Mouse (Mus musculus): ENCODE data around the gene Olfr872.
"Not testable (repeated sequence)": the region's sequence is repeated elsewhere in the genome, so short reads cannot be mapped to it uniquely, and the experiment has no call there.

Gene Olfr872

DNA sequence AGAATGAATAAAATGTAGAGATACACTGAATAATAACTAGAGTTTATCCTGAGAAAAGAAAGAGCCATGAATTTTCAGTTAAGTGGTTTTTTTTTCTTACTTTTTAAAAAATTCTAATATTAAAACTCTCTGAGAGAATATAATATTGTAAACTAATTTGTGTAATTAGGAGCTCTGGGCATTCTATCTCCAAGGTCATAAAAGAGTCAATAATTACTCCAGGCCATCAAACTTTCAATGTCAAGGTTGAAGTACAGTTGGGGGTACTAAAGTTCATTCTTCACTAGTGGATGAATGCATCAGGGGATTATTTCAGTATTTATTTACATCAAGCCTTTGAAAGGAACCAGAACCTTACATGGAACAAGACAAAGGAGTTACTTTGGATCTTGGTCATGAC is at the start of gene Olfr872:
Gene Olfr872, plus strand, starts transcription at position 301 of the 400 bp plus-strand sequence.
- no peak for DNase-seq

DNA sequence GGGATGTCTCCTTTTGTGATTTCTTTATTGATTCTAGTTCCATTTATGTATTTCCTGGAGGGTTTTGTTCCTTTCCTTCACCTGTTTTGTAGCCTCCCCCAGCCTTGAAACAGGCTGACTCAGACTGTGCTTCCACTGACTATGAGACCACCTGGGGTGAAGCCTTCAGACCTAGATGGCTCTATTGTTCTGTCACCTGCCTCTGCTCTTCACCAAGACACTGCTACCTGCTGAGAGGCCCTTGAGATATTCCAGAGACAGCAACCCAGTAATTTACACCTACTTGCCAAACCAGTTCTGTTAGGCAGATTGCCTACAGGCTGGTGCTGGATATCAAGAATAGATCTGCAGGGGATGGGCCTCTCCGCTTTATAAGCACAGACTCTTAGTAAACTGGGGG is 34.8 kb upstream of the Olfr872 start:
- DNase-seq = no peak

GRCm38 (mm10) chr9:20203413-20203984 is 33.4 kb upstream of the Olfr872 start:
- DNase-seq = not testable (repeated sequence)

DNA sequence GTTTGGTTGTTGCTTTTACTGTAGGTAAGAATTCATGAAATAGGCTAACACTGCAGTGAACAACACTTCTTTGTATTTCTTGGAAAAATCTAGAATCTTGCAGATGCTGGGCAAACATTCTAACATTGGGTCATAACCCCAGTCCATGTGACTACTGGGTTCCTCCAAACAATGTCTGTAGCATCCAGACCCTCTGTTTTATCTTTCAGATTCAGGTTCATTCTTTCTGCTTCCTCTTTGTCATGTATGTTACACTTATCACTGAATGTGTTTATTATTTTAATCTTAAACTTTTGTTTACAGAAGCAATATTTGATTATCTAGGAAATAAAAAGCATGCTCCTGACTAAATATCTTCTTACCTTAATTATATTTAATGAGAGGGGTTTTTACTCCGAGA is 26.1 kb upstream of the Olfr872 start:
- no peak for DNase-seq

- DNase-seq = no peak
Observed at GRCm38 (mm10) chr9:20211477-20211876, 25.4 kb upstream of the Olfr872 start.

DNA sequence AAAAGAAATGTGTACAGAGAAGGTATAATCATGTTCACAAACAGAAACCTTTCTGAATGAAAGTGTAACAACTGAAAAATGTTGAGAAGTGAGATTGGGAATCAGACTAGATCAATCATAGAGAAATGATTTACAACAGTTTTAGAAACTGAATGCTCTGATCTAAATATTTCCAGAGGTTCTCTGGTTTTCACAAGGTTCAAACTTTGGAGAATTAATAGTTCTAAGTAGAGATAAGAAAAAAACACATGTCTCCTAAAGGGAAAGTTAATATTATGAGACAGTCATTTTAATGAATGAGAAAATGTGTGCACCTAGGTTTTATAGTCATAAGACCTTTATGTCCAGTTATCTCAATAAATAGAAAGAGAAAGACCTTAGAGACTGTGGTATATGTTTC is 25.0 kb upstream of the Olfr872 start, which contains the start of gene Olfr871:
Gene Olfr871, plus strand, starts transcription at position 301 of the 400 bp plus-strand sequence.
- no peak for DNase-seq

- no peak for DNase-seq
Observed at GRCm38 (mm10) chr9:20237378-20237777, 459 bp downstream of the Olfr872 start.

DNA sequence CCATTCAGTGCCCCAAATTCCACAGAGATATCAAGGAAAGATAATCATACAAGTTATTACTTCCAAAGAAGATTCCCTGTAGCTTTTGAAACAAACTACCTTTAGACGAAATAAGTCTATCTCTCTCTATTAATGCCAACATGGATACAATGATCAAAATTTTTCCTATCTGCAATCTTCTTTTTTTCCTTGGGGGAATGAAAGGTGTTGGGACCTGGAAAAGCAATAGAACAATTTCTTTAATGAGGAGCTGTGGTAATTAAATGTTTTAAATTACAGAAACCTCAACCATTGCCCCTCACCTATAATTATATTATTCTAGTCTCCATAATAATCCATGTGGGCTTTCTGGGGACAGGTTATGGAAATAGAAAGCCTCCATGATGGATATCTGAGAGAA is 45.1 kb downstream of the Olfr872 start, which contains the start of gene Olfr39:
Gene Olfr39, plus strand, starts transcription at position 301 of the 400 bp plus-strand sequence.
- no peak for DNase-seq

GRCm38 (mm10) chr9:20295562-20295961 is 58.6 kb downstream of the Olfr872 start:
- not testable (repeated sequence) for DNase-seq

GRCm38 (mm10) chr9:20298232-20298631 is 61.3 kb downstream of the Olfr872 start, which contains the start of gene Olfr873:
Gene Olfr873 (plus strand): TSS chr9:20298532.
- no peak for DNase-seq

Data from lung, postnatal 36 days (tissue).